Mouse (Mus musculus) bone marrow, adult 2 months (tissue): Measurements from ENCODE around the gene Arhgap42. TPM values are rescaled to one million over a fixed set of nuclear protein-coding genes. Genes with fewer than 3 reads are reported as not detected.

Experiments
- H3K27ac ChIP-seq: fragments of 200-500 bp; 2 replicates; pipeline ENCODE4 v1.5.1; 2012; ENCODE audit warnings: low read depth, mild to moderate bottlenecking, control low read depth, inconsistent platforms, low read length; ENCODE audit not compliant: control insufficient read depth, poor library complexity, insufficient read depth
- H3K4me1 ChIP-seq: fragments of 200-500 bp; 2 replicates; pipeline ENCODE4 v1.6.1; 2011; ENCODE audit warnings: low read length; ENCODE audit not compliant: control insufficient read depth, insufficient read depth
- H3K4me3 ChIP-seq: fragments of 200-500 bp; replicated peaks from 2 replicates; pipeline ENCODE3; 2011; ENCODE audit warnings: mild to moderate bottlenecking, low read depth, low read length, control low read depth; ENCODE audit not compliant: control insufficient read depth
- CTCF ChIP-seq: fragments of 200-500 bp; IDR thresholded peaks from 2 replicates; pipeline ENCODE4 v1.5.1; 2011; ENCODE audit warnings: low read length, control low read depth; ENCODE audit not compliant: control insufficient read depth, insufficient read depth
- POLR2A ChIP-seq: fragments of 200-500 bp; IDR thresholded peaks from 2 replicates; pipeline ENCODE4 v1.6.1; 2011; ENCODE audit warnings: low read depth, mild to moderate bottlenecking, control low read depth, low read length, borderline replicate concordance; ENCODE audit not compliant: control insufficient read depth
- WGBS: fragments of 180-500 bp; shearing (Covaris S2); methylation state at CpG from one replicate; pipeline ENCODE4 v1.1.7; 2018; 5-methylcytosine and 5-hydroxymethylcytosine counted together
- polyA plus RNA-seq: library from polyadenylated mRNA; stranded (reverse); fragments of >200 nt; gene quantifications from 2 replicates; pipeline ENCODE4 v1.2.4, GENCODE M21; 2011; ENCODE audit warnings: low replicate concordance; ENCODE audit not compliant: missing spikeins, insufficient read depth, insufficient read length

The Arhgap42 gene
- polyA plus RNA-seq, 1 experiment, result 1.0 TPM

DNA sequence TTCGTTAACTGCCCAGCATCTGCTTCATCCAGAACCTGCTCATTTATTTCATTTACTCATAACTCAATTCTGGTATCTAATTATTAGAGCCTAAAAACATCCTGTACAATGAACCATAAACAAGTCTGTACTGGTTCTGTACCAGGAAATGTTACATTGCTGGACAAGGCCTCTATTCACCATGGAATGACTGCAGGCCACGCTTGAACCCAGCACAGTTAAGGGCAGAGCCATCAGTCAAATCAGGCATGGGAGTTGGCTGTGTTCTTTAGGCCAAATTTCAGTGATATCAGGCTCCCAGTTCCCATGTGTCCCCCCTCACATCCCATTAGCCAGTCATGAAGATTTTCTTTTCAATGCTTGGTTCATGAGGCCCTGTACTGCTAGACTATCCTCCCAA lies 20.6 kb downstream of the Arhgap42 start:
- Histone ChIP-seq H3K27ac (no peak overlapping the region), H3K4me1 (no peaks in the 10 kb centered on the region), H3K4me3 (no peak overlapping the region)
- TF ChIP-seq CTCF (no peak), POLR2A (no peak)
- WGBS, result 64% methylated on average over 2 of the region's 2 CpGs

- TF ChIP-seq POLR2A (no peak), CTCF (no peak)
- 73% methylated on average over 5 of the region's 5 CpGs for WGBS
- no peaks in the 10 kb centered on the region for H3K4me1 ChIP-seq
- H3K4me3 ChIP-seq, result no peak overlapping the region
- H3K27ac ChIP-seq, result no peak overlapping the region
These were observed 24.1 kb downstream of the Arhgap42 start for GRCm38 (mm10) chr9:9214849-9215248.

GRCm38 (mm10) chr9:9214296-9214695 lies 24.6 kb downstream of the Arhgap42 start:
- no peak overlapping the region for H3K4me3 ChIP-seq
- H3K27ac ChIP-seq, result no peak overlapping the region
- no peak for TF ChIP-seq POLR2A
- no peak for TF ChIP-seq CTCF
- no peaks in the 10 kb centered on the region for H3K4me1 ChIP-seq

DNA sequence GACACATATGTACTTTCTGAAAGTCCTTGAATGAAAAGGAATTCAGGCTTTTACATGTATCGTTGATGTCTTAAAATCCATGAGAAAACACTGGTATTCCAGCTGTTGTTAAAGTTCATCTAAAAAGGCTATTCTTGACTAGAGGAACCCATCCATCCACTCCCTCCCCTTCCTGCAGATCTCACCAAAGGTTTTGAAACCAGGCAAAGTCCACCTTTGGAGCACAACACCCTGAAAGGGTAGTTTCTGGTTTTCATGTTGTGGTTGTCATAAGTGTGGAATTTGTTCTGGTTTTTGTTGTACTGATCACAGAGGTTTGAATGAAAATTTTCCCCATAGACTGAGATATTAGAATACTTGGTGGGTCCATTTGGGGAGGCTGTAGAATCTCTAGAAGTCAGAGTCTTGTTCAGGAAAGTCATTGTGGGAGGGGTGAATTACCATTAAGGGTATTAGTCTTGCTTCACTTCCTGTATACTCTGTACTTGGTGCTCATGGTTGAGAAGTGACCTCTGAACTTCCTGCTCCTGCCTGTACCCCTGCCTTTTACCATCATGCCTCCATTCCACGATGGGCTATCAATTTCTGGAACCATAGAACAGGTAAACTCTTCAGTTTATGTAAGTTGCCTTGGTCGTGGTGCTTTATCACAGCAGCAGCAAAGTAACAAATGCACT lies 27.4 kb downstream of the Arhgap42 start:
- Histone ChIP-seq H3K27ac (no peak overlapping the region), H3K4me3 (no peak overlapping the region), H3K4me1 (no peaks in the 10 kb centered on the region)
- WGBS, result 59% methylated on average over 3 of the region's 3 CpGs
- TF ChIP-seq CTCF (no peak), POLR2A (no peak)

- Histone ChIP-seq H3K4me1 (no peaks in the 10 kb centered on the region), H3K4me3 (no peak overlapping the region), H3K27ac (no peak overlapping the region)
- TF ChIP-seq POLR2A (no peak), CTCF (no peak)
- 85% methylated on average over 2 of the region's 2 CpGs for WGBS
These were observed 28.4 kb downstream of the Arhgap42 start for GRCm38 (mm10) chr9:9210464-9210863.

DNA sequence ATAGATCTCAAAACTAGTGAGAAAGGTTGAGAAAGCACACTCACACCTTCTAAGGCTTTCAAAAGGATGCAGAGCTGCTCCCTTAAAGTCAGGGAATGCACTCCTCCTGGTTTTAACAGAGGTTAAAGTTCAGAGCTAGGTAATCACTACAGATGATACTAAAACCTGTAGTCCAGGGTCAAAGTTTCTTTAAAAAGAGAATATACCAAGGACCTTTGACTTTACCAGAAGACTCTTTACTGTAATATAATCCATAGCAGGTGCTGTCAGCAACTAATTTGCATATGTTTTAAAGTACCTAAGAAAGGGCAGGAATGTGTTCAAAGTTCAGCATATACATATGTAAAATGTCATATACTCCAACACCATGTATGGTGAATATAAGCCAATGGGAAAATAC lies 30.7 kb downstream of the Arhgap42 start:
- Histone ChIP-seq H3K4me1 (no peaks in the 10 kb centered on the region), H3K27ac (no peak overlapping the region), H3K4me3 (no peak overlapping the region)
- no peak for TF ChIP-seq CTCF
- TF ChIP-seq POLR2A, result no peak

DNA sequence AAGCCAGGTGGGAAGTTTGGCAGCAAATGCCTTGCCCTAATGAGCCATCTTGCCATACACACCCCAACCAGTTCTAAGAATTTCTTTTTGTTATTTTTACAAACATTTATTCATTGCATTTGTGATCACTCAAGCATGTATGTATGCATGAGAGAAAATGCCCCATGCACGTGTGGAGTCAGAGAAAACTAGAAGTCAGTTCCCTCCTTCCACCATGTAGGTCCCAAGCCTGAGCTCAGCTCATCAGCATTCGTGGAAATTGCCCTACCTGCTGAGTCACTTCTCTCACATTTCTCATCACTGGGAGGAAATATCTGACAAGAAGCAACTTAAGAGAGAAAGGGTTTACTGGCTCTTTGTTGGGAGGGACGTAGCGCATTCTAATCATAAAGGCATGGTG lies 31.6 kb downstream of the Arhgap42 start:
- Histone ChIP-seq H3K27ac (no peak overlapping the region), H3K4me1 (no peaks in the 10 kb centered on the region), H3K4me3 (no peak overlapping the region)
- no peak for TF ChIP-seq POLR2A
- no peak for TF ChIP-seq CTCF
- WGBS, result 49% methylated on average over 4 of the region's 4 CpGs

- Histone ChIP-seq H3K4me3 (no peak overlapping the region), H3K4me1 (no peaks in the 10 kb centered on the region), H3K27ac (no peak overlapping the region)
- 72% methylated on average over 8 of the region's 8 CpGs for WGBS
- TF ChIP-seq POLR2A, result no peak
- no peak for TF ChIP-seq CTCF
These were observed 38.0 kb downstream of the Arhgap42 start for GRCm38 (mm10) chr9:9200827-9201388.
